Mouse (Mus musculus): Measurements from ENCODE around the gene Abtb2.

Abtb2 gene

DNA sequence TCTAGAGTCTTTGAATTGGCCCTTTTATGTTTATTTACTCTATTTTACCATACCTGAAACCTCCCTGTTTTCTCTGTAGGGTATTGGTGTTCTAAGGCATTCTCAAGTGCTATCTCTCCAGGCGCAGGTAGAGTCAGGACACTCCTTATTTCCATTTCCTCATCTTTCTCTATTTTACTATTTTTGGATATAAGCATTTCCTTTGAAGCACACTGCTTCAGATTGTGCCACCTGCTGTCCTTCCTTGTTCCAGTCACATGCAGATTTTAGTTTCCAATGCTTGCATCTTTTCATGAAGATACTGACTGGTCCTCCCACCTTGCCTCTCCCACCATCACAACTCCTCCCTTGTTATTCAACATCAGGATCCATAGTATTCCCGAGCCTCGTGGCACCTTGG lies 47.8 kb downstream of the Abtb2 start:
- ATAC-seq (ENCODE audit: low TSS enrichment): no peak

DNA sequence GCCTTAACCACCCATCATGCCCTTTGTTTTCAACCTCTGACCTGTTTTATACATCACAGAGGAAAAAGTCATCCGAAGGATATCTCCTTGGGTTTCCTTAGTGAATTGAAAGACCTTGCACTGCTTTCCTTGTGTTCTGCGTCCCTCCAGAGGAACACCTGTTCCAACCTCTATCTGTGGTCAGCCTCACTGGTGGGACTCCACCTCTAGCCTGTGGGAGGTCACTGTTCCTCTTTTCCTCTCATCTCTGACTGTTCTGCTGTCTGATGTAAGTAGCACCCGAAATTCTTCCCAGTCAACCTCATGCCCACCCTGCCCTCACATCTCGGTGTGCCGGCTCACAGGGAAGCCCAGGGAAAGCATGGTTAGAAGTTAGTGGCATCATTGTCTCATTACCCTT lies 48.9 kb downstream of the Abtb2 start:
- ATAC-seq (ENCODE audit: low TSS enrichment): no peak

DNA sequence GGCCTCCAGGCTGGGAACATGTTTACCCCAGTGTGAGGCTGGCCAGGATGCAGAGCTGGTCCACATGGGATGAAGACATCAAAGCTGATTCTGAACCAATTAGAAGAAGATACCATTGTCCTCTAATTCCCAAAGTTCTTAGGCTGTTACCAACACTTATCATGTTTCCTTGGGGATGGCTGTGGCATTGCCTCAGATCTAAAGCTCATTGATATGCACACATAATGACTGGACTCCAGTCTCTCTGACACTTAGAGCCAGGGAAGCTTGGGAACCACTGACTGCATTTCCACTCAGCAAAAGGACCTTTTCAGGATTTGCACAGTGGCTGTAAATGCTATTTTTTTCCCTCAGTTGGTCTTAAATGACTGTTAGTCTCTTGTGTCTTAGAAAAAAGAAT lies 52.3 kb downstream of the Abtb2 start:
- no peak for ATAC-seq (ENCODE audit: low TSS enrichment)

DNA sequence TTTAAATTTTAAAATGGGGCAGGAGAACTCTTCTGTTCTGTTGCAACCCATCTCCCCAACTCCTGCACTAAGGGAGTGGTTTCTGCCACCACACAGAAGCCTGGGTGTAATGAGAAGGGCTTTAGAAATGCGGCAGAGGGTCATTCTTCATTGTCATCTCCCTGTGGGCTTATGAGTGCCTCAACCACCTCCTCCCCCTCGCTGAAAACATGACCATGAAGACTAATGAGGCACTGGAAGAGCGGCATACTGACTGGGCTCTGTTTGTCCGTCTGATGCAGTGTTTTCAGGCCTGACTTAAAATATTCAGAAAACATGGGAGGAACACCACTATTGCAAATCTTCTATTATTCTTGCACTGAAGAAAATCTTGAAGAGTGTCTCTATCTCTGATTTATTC lies 56.8 kb downstream of the Abtb2 start:
- no peak for ATAC-seq (ENCODE audit: low TSS enrichment)

DNA sequence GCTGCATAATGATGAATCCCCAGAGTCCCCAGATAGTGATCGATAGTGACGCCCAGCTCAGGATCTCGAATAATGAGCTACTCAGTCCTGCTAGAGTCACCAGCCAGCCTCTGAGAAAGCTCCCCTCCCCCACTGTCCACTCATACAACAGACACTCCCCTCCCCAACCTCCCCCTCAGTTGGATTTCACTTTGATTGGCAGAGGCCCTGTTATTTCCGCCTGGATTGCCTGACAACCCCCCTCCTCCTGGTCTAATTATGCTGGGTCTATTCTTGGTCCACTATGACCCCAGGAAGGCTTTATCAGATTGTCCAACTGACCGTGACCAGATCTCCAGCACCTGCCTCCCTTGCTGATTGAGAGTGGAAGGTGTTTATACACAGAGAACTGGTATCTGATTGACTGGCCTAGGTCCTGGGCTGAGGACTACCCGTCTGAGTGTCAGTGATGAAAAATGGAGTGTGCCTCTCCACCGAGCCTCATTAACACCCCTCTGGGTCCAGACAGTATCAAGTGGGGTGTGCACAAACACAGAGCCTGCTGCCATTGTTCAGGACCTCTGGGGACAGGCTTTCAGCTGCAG lies 59.3 kb downstream of the Abtb2 start:
- no peak for ATAC-seq (ENCODE audit: low TSS enrichment)

DNA sequence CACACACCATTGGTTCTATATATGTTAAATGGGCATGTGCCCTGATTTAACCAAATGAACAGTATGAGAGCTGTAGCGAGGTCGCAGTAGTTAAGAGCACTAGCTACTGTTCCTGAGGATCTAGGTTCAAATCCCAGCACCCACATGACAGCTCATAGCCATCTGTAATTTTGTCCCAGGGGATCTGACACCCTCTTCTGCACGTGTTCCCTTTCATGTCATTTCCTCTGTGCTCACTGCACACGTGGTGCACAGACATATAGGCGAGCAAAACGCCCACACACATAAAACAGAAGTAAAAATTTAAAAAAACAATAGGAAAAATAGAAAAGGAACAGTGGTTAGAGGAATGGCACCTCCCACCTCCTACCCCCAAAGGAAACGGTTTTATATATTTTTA lies 61.0 kb downstream of the Abtb2 start:
- no peak for ATAC-seq (ENCODE audit: low TSS enrichment)

DNA sequence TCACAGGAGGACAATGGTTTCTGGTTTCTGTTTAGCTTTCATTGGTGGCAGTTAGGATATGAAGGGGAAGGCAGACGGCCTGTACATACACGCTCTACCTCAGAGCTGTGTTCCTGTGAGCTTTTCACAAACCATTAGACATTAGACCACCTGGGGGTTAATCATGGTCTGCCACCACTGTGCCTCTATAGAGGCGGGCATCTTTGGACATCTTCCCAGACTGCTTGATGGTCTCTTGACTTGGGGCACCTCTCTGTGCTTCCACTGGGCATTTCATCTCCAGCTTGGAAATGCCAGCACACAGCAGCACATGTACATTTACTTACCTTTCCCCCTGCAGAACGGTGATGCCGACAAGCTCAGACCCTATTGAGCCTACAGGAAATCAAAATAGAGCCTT lies 63.8 kb downstream of the Abtb2 start:
- ATAC-seq (ENCODE audit: low TSS enrichment): no peak

DNA sequence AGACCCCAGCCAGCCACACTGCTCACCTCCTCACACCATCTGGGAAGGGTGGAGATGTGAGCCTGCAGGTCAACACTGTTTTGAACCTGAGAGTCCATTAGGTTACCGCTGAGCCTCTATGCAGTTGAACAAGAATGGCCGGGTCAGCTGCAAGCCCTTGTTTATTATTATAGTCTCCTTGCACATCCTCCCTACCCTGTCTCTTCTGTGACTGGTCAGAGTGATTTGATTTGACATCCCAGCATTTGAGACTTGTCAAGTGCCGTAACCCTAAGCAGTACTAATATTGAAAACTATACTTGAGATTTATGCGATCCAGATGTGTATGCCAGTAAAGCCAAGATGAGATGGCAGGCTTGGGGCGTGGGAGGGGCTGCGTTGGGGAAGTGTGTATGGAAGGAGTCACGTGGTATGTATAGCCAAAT lies 65.2 kb downstream of the Abtb2 start:
- ATAC-seq (ENCODE audit: low TSS enrichment): no peak

DNA sequence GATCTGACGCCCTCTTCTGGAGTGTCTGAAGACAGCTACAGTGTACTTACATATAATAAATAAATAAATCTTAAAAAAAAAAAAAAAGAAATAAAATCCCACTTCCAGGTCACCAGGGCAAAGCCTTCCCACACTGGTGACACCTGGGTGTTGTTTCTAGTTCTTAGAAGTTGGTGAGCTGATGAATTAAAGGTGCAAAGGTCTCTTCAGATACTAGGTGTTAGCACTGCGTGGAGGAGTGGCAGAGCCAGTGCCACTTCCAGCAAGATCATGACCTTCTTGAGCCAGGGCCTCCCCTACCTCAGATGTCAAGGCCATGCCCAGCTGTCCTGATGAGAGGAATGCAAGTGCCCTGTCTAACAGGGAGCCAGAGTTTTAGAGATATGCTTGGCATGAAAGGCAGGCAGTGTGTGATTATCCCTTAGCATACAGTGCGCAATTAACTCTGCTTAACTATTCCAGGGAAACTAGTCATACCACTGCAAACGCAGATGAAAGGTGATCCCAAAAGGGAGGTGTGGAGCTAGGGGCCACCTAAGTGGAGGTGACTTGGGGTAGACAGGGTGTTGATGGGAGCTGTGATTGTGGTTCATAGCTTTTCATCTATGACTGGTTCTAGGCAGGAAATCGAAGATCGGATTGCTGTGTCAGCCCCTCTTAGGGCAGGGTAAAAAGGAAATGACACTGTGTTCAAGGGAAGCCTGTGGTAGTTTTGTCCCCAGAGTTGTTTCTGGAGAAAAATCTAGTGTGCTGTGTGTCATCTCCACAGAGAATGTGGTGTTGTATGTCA lies 66.2 kb downstream of the Abtb2 start:
- ATAC-seq (ENCODE audit: low TSS enrichment): no peak

DNA sequence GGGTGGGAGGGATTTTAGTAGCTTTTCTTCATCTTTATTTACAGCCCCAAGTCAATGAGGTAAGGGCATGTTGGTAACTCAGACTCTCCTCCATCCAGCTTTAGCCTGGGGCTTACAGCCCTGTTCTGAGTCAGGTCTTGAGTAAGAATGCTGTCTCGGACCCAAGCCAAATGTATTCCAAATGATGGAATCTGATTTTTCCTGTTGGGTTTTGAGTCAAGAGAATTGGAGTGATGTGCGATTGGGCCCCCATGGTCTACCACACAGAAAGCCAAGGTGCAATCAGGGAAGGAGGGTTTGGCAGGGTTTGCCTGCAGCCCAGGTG lies 66.8 kb downstream of the Abtb2 start:
- no peak for ATAC-seq (ENCODE audit: low TSS enrichment)

DNA sequence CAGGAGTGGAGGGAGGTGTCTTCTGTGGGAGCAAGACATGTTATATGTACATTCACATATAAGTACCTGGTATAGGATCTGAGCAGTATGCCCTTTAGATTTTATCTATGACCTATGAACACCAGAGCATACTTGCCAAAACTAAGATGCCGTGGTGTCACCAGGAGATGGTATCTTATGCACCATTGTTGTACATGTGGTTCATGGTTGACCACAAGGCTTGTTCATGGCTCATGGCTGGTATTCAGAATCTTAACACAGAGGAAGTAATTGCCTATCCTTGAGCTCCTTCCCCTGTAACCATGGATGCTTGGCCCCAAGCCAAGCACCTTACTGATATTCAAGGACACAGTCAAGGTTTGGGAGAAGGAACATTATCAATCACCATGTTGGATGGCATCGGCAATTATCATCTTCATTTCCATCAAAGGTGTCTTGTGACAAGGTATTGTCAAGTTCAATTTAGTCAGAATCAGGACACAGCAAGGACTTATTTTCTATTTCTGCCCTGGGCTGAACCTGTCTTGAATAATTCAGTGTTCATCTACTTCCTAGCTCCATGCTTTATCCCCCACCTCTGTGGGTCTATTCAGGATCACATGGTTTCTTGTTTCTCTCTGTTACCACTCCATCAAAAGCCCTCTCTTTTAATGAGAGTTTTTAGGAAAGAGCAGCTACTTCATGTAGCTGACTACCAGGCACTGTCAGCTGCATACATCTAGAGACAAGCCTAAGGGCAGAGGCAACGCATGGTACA lies 69.8 kb downstream of the Abtb2 start:
- no peak for ATAC-seq (ENCODE audit: low TSS enrichment)

DNA sequence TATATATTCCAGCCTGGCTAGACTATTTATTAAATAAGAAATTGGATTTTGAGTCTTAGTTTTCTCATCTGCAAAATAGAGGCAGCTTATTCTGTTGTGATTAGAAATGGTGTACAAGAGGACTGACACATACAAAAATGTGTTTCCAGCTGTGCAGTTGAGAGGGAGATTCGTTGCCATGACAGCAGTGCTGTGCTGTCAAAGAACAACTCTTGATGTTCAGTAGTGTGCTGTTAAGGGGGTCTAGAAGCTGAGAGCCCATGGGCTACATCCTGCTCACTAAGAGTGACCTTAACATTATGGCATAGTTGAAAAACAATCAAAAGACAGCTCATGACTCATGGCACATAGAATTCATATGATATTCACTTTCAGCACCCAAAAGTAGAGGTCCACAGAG lies 71.3 kb downstream of the Abtb2 start:
- ATAC-seq (ENCODE audit: low TSS enrichment): no peak

DNA sequence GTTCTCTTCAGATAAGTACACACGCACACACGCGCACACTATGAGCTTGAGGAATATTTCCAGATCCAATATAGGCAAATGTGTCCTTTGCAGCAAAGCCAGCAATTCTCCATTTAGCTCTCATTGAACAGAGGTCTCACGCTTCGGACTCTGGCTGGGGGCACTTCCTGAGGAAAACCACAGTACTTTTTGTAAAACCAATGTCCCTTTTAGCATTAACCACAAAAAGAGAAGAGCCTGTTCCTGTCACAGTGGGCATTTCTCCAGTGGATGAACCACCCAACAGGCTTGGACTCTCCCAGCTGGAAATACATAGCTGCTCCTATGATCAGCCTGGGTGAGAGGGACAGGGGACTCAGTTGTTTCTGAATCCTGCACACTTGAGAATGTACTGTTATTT lies 71.8 kb downstream of the Abtb2 start:
- ATAC-seq (ENCODE audit: low TSS enrichment): no peak

DNA sequence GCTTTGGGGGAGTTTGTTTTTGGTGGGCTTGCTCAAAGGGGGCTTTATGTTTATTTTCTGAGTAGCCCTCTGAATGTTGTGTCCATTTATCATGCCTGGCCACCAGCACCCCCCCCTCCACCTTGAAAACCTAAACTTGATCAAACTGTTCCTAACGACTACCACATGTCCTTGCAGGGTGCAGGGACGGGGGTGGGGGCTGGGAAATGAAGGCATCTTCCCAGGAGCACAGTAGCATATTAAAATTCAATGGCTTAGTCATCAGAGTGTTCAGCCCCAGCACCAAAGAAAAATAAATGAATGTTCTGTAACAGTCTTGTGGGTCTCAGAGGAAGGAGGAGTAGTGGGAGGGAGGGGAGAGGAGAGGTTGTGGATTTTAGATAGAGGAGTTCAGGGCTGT lies 73.6 kb downstream of the Abtb2 start:
- 0 out of 2 replicates have a peak, but pooled peaks have one; percentile 7 for ATAC-seq (ENCODE audit: low TSS enrichment)

DNA sequence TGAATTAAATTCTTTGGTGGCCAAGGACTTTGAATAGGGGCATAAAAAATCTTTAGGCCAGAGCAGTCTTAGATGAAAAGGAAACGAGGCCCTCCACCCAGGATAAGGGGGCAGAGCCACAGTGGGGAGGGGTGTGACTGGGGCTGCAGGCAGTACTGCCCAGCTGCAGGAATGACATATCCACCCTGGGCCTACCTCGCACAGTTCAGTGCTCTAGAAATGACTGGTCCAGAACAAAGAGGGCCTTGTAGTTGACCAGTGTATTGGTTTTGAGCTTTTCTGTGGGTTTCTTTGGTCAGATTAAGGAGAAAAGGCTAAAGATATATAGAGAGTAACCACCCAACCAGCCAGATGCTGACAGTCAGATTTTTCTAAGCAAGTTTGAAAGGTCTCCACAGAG lies 74.8 kb downstream of the Abtb2 start:
- no peak for ATAC-seq (ENCODE audit: low TSS enrichment)

DNA sequence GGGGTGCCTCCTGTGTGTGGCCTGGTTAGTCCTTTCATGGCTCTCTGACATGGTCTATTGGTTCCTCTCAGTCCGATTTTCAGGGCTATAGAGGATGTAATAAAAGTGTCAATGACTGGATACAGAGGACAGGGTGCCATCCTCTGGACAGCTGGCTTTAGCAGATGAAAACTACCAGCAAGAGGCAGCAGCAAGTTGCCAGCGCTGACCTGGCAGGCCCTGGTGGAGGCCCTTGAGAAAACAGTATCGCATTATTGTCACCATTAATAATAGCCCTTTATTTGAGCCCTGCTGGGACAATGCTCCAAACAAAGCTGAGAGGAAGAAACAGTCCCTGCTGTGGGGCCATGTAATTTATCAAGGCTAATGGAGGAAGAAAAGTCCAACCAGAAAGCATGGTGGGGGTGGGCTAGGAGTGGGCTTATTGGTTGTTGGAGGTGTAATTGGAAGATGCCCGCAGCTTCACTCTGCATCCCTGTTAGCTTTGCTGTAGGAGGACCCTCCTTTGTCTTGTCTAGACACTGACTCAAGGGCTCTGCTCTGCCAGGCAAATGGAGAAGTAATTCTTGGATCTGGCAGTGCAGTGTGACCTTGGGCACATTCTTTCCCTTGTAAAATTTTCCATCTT lies 77.6 kb downstream of the Abtb2 start:
- peak; percentile 64 for ATAC-seq (ENCODE audit: low TSS enrichment)

DNA sequence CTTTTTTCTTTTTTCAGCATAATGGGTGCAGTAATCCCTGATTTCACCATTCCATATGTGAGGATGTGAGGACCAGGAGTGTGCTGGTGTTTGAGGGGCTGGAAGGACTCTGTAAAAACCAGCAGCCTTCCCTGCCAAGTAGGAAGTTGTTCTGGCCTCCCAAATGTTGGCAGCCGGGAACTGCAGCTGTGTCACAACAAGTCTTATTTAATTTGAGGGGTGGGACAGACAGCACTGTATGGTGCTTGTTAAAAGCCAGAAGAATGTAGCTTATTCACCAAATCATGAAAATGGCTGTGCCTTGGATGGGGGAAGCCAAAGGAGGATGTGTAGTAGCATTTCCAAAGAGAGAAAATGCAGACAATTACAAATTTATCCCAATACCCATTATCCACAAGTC lies 78.3 kb downstream of the Abtb2 start:
- ATAC-seq (ENCODE audit: low TSS enrichment): no peak

DNA sequence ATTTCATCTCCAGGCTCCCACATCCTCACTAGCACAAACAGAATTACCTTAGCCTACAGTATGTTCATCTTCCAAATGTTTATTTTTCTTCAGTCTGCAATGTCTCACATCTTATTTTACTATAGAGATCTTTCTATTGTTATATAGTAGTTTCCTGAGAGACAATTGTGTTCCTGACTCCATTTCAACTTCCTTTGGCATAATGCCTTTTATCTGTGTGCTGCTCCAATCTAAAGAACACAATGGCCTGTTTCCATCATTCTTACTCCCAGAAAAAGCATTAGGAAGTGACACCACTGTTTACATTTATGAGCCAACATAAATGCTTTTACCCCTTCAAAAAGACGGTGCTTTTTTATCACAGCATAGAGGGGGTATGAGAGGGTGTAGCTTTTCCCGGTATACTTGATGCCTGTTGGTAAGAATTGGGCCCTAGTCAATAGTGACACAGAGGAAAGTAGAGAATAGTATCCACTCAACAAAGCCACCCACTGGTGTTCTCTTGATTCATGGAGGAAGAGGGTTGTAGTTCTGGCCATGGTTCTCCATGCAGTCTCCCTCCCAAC lies 84.3 kb downstream of the Abtb2 start:
- ATAC-seq (ENCODE audit: low TSS enrichment): no peak

DNA sequence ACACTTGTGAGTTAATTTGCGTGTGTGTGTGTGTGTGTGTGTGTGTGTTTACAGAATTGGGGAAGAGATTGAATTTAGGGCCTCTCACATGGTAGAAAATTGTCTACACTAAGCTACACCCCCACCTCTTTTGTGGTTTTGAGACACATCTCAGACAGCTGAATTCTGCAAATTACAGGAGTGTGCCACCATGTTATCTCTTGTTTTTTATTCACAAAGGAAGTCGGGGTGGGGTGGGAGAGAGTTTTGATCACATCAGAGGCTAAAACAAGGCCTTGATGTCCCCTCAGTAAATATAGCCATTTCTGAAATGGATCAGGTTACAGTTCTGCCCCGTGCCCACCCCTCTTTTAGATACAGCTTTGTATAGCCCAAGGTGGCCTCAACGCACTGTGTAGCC lies 86.0 kb downstream of the Abtb2 start:
- ATAC-seq (ENCODE audit: low TSS enrichment): no peak

DNA sequence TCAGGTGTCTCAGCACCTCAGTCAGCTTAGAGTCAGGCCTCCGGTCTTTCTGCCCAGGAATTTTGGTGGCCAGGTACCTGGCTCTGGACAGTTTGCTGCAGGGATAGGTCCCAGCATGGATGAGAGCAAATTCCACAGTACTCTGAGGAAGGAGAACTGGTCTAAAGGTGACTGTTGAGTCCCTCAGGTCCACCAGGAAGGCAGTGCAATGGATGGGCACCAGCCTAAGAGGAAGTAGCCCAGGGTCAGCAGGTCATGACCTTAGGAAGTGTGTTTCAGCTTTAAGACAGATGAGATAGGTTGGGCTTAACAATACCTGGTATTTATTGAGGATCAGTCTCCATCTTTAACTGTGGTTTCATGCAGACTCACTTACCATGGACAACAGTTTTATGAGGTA lies 88.9 kb downstream of the Abtb2 start:
- no peak for ATAC-seq (ENCODE audit: low TSS enrichment)

DNA sequence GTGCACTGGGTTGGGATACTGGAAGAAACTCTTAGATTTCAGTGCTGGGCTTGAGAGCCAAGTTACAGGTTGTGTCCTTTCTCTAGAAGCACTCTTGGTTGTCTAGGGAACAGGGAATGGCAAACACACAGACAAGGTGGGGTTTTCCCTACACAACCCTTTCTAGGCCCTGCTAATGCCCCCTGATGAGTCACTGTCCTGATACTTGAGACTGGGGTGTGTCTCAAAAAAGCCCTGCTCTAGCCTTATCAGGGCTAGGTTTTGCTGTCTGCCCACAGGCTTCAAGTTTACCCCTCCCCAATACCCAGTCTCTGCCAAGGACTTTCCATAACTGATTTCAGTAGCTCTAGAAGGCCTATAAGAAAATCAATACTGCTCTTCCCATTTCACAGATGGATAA lies 89.9 kb downstream of the Abtb2 start:
- no peak for ATAC-seq (ENCODE audit: low TSS enrichment)

DNA sequence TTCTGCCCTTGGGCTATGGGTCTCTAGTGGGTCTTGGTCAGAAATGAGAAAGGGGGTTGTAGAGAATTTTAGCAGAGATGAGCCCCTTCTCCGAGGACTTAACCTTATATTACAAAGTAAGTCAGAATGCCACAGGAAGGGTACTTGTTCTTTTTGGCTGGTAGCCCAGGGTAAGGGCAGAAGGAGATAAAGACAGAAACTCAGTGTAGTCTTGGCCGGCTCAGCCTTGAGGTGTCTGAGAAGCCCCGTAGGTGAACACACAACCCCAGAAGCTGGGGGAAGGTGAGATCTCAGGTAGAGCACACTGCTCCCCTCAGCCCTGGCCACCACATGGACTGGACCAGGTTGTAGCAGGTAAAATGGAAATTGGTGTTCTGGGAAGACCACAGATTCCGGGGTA lies 93.1 kb downstream of the Abtb2 start:
- no peak for ATAC-seq (ENCODE audit: low TSS enrichment)
